ENCODE assay signal across 16 mouse cellular contexts in genomic region chr3:105803600-105803999, GRCm38 (mm10). TPM values are rescaled to one million over a fixed set of nuclear protein-coding genes. Genes with fewer than 3 reads are reported as not detected.
DNase-seq lines count a peak whose midpoint lies in the region; ATAC-seq and TF ChIP-seq lines count a peak whose summit lies in the region.
"Had no signal": no experiment of that assay in that cellular context is flagged by ENCODE, and none has a peak within 500 bp of the region (broad histone marks: within the 10 kb centered on the region; RNA-seq: fewer than 3 reads in every experiment).

No protein-coding gene starts in this region.

- no peak for ATAC-seq in liver, embryonic 13.5 days (ENCODE audit: low read depth)
- ATAC-seq: forebrain, embryonic 14.5 days; midbrain, embryonic 15.5 days had no signal

- TF ChIP-seq CTCF in spleen, adult 2 months (IDR thresholded peaks at IDR 0.05; ENCODE audit: extremely low read depth, insufficient read depth, insufficient read length, insufficient replicate concordance), result no peak

- peak; percentile 95 for DNase-seq in heart, adult 11 months
- DNase-seq in heart, postnatal 36 days, result no peak
- no peak for DNase-seq in spleen, adult 2 months (ENCODE audit: low read depth in 1 of 2, low spot score in 2 of 2)
- DNase-seq in spleen, adult 12 weeks (ENCODE audit: low spot score), result no peak
- no peak for DNase-seq in liver, embryonic 13.5 days
- DNase-seq in retina, postnatal 1 day, result no peak
- DNase-seq in thymus, adult 18-20 months, result no peak
- DNase-seq in urinary bladder, adult 2 months (ENCODE audit: low spot score), result no peak
- DNase-seq: cerebellum, adult 9-11 months; embryo, embryonic 11 days; kidney, adult 2 months; thymus, postnatal 36 days had no signal

- no peak overlapping the region for H3K4me2 ChIP-seq in liver, embryonic 13.5 days
- H3K4me2 ChIP-seq: heart, embryonic 12.5 days; hindbrain, embryonic 13.5 days; midbrain, embryonic 15.5 days had no signal

- no peaks in the 10 kb centered on the region for H3K36me3 ChIP-seq in spleen, adult 2 months (ENCODE audit: control insufficient read depth, insufficient read depth, low read length)
- no peaks in the 10 kb centered on the region for H3K36me3 ChIP-seq in liver, embryonic 13.5 days
- H3K36me3 ChIP-seq: heart, embryonic 12.5 days; hindbrain, embryonic 13.5 days; midbrain, embryonic 15.5 days had no signal

- WGBS in spleen, adult 2 months, result 67% methylated on average over 11 of the region's 11 CpGs
- 51% methylated on average over 11 of the region's 11 CpGs for WGBS in liver, embryonic 13.5 days (ENCODE audit: insufficient replicate concordance)

- H3K4me3 ChIP-seq in spleen, adult 2 months (ENCODE audit: extremely low read depth, insufficient read depth, insufficient read length), result no peak overlapping the region
- no peak overlapping the region for H3K4me3 ChIP-seq in liver, embryonic 13.5 days (replicated peaks)
- H3K4me3 ChIP-seq: heart, embryonic 12.5 days; hindbrain, embryonic 13.5 days; midbrain, embryonic 15.5 days had no signal

- intact Hi-C loops in heart, postnatal 36 days (cut with DNase I), result loop anchor here (2.0 kb wide), 1 partner anchor 21 kb away; no protein-coding TSS in a partner anchor

- H3K4me1 ChIP-seq in spleen, adult 2 months (ENCODE audit: control insufficient read depth, insufficient read depth, insufficient read length), result peaks cover 18% of the 10 kb centered on the region
- H3K4me1 ChIP-seq in liver, embryonic 13.5 days (replicated peaks), result peaks cover 79% of the 10 kb centered on the region

- H3K9me3 ChIP-seq in liver, embryonic 13.5 days (replicated peaks), result no peaks in the 10 kb centered on the region
- H3K9me3 ChIP-seq: heart, embryonic 12.5 days; hindbrain, embryonic 13.5 days; midbrain, embryonic 15.5 days had no signal

- no peak overlapping the region for H3K9ac ChIP-seq in liver, embryonic 13.5 days
- H3K9ac ChIP-seq: heart, embryonic 12.5 days; hindbrain, embryonic 13.5 days; midbrain, embryonic 15.5 days had no signal

- no peak for TF ChIP-seq POLR2A in spleen, adult 2 months (IDR thresholded peaks at IDR 0.05; ENCODE audit: low read depth, low read length)

- no peaks in the 10 kb centered on the region for H3K27me3 ChIP-seq in spleen, adult 2 months (ENCODE audit: control insufficient read depth, insufficient read depth, low read length)
- no peaks in the 10 kb centered on the region for H3K27me3 ChIP-seq in liver, embryonic 13.5 days
- H3K27me3 ChIP-seq: hindbrain, embryonic 13.5 days; midbrain, embryonic 15.5 days had no signal

- H3K27ac ChIP-seq in spleen, adult 2 months (ENCODE audit: insufficient read depth, low read length), result peak overlapping the region; percentile 27
- H3K27ac ChIP-seq in liver, embryonic 13.5 days, result peak overlapping the region; percentile 95; the same call in 1 of the 2 replicates
- H3K27ac ChIP-seq: hindbrain, embryonic 13.5 days; midbrain, embryonic 15.5 days had no signal

RNA-seq across cellular contexts. Expression of gene Rap1a, which starts 2.5 kb away (rescaled TPM):
- total RNA-seq in heart, postnatal 36 days (2021), result 100 to 1,000 TPM; 110 to 115 TPM
- 6.5 and 8.0 TPM in 2 replicates for polyA plus RNA-seq in spleen, adult 2 months (2012; rRNA removed)
- 119 and 149 TPM in 2 replicates for polyA plus RNA-seq in liver, embryonic 13.5 days (2015; fragmentation: Nextera tagmentation; extraction: Ambion mirVana)
- polyA plus RNA-seq in urinary bladder, adult 2 months (2012; rRNA removed), result 91.4 and 106 TPM in 2 replicates

Comparison
In these comparisons a context has a peak if more than half of its experiments do, and no peak if none do; other contexts are left out.
1. RNA of gene Rap1a, which starts 2.5 kb away (polyA plus RNA-seq): 119 to 149 TPM in liver, embryonic 13.5 days and 91.4 to 106 TPM in urinary bladder, adult 2 months; 6.5 to 8.0 TPM in spleen, adult 2 months; every median in the first group is over 10 times any median in the second.